Mouse (Mus musculus): Measurements from ENCODE around the gene Olfr519.

Olfr519 gene

GRCm38 (mm10) chr7:108894320-108894719, at the start of gene Olfr519:
TSS of gene Olfr519 (minus strand) at chr7:108894420.
- DNase-seq (ENCODE audit: low spot score in 2 of 2), result no peak

- no peak for DNase-seq (ENCODE audit: low spot score in 2 of 2)
These were observed 49.8 kb upstream of the Olfr519 start for GRCm38 (mm10) chr7:108944002-108944401.

DNA sequence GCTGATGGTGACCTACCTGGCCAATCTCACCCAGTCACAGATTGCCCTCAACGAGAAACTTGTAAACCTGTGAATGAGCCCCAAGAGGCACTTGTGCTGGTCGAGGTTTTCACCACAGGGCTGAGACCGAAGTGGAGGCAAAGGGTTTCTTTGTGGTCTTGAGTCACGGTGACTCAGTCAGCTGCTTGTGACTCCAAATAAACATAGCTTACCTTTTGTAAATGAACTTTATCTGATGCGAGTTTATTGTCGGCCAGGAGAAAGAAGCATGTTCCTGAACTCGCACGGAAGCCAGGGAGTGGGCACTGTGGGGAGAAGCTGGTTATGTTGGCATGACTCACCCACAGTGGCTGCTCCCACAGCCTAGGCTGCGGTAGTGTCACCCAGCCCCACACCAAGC, 47.2 kb upstream of the Olfr519 start:
- no peak for DNase-seq (ENCODE audit: low spot score in 2 of 2)

DNA sequence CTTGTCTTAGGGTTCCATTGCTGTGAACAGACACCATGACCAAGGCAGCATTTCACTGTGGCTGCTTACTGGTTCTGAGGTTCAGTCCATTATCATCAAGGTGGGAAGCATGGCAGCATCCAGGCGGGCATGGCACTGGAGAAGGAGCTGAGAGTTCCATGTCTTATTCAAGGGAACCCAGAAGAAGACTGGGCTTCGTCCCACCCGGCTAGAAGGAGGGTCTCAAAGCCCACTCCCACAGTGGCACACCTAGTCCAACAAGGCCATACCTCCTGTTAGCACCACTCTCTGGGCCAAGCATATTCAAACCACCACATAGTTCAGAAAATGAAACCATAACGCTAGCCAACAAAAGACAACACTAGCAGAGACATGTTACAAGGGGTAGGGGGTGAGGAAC, 42.4 kb upstream of the Olfr519 start:
- DNase-seq (ENCODE audit: low spot score in 2 of 2), result no peak

DNA sequence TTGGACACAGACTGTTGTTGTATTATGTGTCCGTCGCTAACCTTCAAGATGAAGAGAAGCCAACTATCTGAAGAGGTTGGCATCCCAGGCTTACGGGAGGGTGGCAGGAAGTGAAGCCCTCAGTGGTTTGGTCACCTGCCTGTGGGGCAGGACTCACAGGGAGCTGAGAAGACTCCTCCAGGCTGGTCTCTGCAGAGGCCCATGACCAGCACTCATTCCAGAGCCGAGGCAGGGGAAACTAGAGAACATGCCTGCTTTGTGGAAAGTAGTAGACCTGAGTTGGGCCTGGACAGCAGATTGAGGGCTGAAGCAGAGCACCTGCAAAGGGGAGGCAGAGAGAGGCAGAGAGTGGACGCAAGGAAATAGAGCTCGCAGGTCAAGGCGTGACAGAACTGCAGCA, 41.2 kb upstream of the Olfr519 start:
- DNase-seq (ENCODE audit: low spot score in 2 of 2), result no peak

- no peak for DNase-seq (ENCODE audit: low spot score in 2 of 2)
These were observed 40.6 kb upstream of the Olfr519 start for GRCm38 (mm10) chr7:108934836-108935235.

DNA sequence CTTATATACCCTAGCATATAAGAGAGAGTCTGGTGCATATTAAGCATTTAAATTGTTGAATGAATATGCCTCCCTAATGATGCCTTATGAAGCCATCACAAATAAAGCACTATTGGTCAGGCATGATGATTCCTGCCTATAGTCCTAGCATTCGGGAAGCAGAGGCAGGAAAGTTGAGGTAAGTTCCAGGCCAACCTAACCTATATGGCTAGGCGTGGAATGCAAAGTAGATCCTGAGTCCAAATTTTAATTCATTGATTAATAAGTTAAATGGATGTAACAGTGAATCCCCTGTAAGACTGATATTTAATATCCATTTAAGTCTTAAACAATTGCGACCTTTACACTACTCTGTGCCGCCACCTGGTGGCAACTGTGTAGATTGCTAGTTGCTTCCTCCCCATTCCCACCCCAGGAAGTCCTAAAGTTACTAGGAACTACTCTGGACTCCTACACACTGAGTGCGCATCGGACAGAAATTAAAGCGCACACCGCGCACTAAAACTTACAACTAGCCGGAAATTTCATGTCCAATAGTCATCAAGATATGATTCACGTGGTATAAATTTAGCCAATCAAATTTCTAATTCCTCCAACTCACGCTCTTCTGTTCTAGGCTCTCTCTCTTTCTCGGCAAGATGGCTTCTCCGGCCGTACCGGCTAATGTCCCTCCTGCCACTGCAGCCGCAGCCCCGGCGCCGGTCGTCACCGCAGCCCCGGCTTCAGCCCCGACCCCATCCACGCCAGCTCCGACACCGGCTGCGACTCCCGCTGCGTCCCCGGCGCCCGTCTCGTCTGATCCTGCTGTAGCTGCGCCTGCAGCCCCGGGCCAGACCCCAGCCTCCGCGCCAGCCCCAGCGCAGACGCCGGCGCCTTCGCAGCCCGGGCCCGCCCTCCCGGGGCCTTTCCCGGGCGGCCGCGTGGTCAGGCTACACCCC, 39.8 kb upstream of the Olfr519 start, which contains the start of gene Eif3f:
TSS of gene Eif3f (plus strand) at position 624 of the 938 bp plus-strand sequence.
- DNase-seq (ENCODE audit: low spot score in 2 of 2), result peak; percentile 85 to 87

- DNase-seq (ENCODE audit: low spot score in 2 of 2), result no peak
These were observed 35.6 kb upstream of the Olfr519 start, which contains the start of gene Nlrp10 for GRCm38 (mm10) chr7:108929726-108930393. TSS of gene Nlrp10 (minus strand) at chr7:108930178.

DNA sequence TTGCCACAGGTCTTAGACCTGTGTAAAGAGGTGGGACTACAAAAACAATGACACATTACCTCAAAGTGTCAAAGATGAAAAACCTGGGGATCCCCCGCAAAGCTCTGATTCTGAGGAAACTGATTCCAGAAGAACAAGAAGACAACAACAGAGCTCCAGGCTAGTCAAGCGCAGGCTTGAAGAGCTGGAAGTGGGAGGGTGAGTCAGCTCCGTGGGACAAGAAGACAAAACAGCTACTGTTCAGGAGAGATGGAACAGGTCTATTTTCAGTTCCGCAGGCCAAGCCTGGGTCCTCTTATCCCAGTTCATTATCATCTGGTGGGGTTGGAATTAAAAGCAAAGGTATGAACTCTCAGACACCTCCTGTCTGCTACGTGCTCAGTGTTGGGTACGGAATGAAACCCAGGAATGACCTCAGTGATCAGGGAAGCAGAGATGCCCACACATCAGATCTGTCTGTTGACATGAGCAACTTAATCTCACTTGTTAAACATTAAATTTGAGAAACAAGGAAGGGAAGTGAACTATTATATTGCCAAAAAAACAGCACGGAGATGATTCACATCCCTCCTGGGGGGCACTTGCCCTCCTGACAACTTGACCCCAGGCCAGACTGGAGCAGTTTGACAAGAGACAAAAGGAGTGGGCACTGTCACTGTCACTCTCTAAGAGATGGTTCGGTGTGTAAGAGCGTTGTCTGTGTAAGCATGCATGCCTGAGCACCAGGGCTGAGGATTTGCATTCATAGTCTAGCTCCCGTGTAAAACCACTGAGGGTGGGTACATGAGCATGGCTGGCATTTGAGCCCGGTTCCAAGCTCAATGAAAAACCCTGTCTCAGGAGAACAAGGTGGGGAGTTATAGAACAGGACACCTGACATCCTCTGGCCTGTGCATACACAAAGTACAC, 34.3 kb upstream of the Olfr519 start:
- DNase-seq (ENCODE audit: low spot score in 2 of 2), result no peak

- DNase-seq (ENCODE audit: low spot score in 2 of 2), result no peak
These were observed 32.8 kb upstream of the Olfr519 start for GRCm38 (mm10) chr7:108927043-108927442.

DNA sequence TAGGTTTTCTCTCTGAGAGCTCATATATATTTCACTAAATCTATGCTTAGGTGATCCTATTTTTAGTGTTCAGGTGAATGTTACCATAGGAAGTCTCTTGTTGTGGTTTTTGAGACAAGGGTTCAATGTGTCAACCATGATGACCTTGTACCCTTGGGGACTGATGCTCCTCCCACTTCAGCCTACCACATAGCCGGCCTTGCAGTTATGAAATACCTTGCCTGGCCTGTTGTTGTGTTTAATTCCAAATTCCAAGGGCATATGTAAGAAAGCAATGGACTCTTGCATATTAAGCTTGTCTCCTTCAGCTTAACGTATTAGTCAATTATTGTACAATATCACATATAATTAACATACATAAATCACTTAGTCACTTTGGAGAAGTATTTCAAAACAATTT, 9.7 kb upstream of the Olfr519 start:
- DNase-seq (ENCODE audit: low spot score in 2 of 2), result no peak

- no peak for DNase-seq (ENCODE audit: low spot score in 2 of 2)
These were observed 9.3 kb downstream of the Olfr519 start, which contains the start of gene Olfr518 for GRCm38 (mm10) chr7:108884906-108885305. TSS of gene Olfr518 (minus strand) at chr7:108885006.

DNA sequence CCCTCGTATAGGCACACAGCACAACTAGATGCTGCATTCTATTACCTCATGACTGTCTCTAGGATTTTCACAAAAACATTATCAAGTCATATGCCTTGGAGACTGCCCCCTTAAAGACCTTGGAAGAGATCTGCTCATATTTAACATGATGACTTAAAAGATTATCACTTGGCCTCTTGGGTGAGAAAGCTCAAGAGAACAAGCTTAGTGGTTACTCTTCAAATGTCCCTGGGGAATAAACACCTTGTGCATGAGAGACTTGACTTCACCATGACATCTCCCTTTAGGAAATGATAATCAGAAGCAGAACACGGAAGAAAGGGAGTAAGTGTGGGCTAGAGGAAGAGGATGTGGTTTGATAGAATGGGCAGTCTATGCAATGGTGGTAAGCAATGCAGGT, 21.9 kb downstream of the Olfr519 start, which contains the start of gene Olfr517:
TSS of gene Olfr517 (minus strand) at position 101 of the 400 bp plus-strand sequence.
- no peak for DNase-seq (ENCODE audit: low spot score in 2 of 2)

DNA sequence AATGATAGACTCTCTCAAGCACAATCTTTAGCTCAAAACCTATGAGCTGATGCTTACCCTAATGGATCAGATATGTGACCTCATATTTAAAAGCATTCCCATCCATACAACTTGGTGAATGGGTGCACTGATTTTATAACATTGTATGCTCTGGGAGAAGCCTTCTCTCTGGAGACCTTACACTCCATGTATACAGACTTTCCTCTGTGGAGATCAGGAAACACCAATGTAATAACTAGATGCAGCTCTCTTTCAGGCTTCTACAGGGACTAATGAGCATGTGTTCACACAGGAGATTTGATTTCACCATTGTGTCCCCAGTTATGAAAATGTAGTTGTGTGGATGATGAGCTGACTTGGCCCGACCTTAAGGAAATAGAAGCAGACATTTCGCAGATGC, 43.8 kb downstream of the Olfr519 start, which contains the start of gene Olfr516:
TSS of gene Olfr516 (minus strand) at position 101 of the 400 bp plus-strand sequence.
- DNase-seq (ENCODE audit: low spot score in 2 of 2), result no peak

Data from spleen, postnatal 14 days (tissue).